ENCODE assay signal across 23 mouse cellular contexts in the genomic region with DNA sequence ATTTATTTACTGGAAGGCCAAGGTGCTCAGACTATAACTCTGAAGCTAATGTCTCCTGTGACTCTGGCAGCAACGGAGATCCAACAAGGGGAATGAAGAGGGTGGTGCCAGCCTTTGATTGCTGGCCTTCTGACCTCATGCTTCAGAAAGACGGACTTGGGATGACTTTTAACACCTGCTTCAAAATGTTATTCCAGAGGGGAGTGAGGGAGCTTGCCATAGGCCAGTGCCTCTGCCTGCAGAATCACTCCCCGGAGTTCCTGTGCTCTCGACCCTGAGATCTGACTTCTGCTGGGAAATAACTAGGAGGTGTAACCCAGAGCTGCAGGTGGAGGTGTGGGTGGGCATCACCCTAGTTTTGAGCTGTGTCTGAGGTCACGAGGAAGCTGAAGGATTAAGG.
DNase-seq lines count a peak whose midpoint lies in the region; ATAC-seq and TF ChIP-seq lines count a peak whose summit lies in the region.
"Had no signal": no experiment of that assay in that cellular context is flagged by ENCODE, and none has a peak within 500 bp of the region (broad histone marks: within the 10 kb centered on the region; RNA-seq: fewer than 3 reads in every experiment).

No protein-coding gene starts in this region.

- TF ChIP-seq CTCF in lung, adult 2 months (IDR thresholded peaks at IDR 0.05; ENCODE audit: insufficient read depth, low read length): no peak

- H3K36me3 ChIP-seq in kidney, embryonic 15.5 days: no peaks in the 10 kb centered on the region
- H3K36me3 ChIP-seq in lung, embryonic 16.5 days (ENCODE audit: control insufficient read depth, insufficient read depth, low read length): no peaks in the 10 kb centered on the region
- no peaks in the 10 kb centered on the region for H3K36me3 ChIP-seq in hindbrain, embryonic 10.5 days
- H3K36me3 ChIP-seq: embryonic facial prominence, embryonic 12.5 days; embryonic facial prominence, embryonic 15.5 days; hindbrain, embryonic 13.5 days had no signal

- no peak overlapping the region for H3K4me3 ChIP-seq in kidney, embryonic 15.5 days (replicated peaks)
- H3K4me3 ChIP-seq in lung, embryonic 16.5 days (ENCODE audit: low read length): no peak overlapping the region
- H3K4me3 ChIP-seq in lung, adult 2 months (replicated peaks; ENCODE audit: extremely low read depth, low read depth, low read length): no peak overlapping the region
- no peak overlapping the region for H3K4me3 ChIP-seq in hindbrain, embryonic 10.5 days
- H3K4me3 ChIP-seq: embryonic facial prominence, embryonic 12.5 days; embryonic facial prominence, embryonic 15.5 days; gastrocnemius, adult 2 months; hindbrain, embryonic 13.5 days had no signal

- H3K4me2 ChIP-seq in kidney, embryonic 15.5 days: peak overlapping the region; percentile 19; the same call in 1 of the 2 replicates
- no peak overlapping the region for H3K4me2 ChIP-seq in lung, embryonic 16.5 days (ENCODE audit: low read depth, low read length)
- H3K4me2 ChIP-seq: embryonic facial prominence, embryonic 12.5 days; embryonic facial prominence, embryonic 15.5 days; heart, embryonic 11.5 days; hindbrain, embryonic 13.5 days had no signal

- peak overlapping the region; percentile 57; the same call in 1 of the 2 replicates for H3K27ac ChIP-seq in kidney, embryonic 15.5 days
- H3K27ac ChIP-seq in lung, embryonic 16.5 days (ENCODE audit: low read length): peak overlapping the region; percentile 30; the same call in 1 of the 2 replicates
- H3K27ac ChIP-seq in hindbrain, embryonic 10.5 days: no peak overlapping the region
- H3K27ac ChIP-seq: embryonic facial prominence, embryonic 12.5 days; embryonic facial prominence, embryonic 15.5 days; gastrocnemius, adult 2 months; hindbrain, embryonic 13.5 days had no signal

- no peaks in the 10 kb centered on the region for H3K9me3 ChIP-seq in kidney, embryonic 15.5 days (replicated peaks)
- H3K9me3 ChIP-seq in lung, embryonic 16.5 days (ENCODE audit: control insufficient read depth, low read length): 0 out of 2 replicates have a peak, but pooled peaks cover 2% of the 10 kb centered on the region
- no peaks in the 10 kb centered on the region for H3K9me3 ChIP-seq in hindbrain, embryonic 10.5 days
- H3K9me3 ChIP-seq: embryonic facial prominence, embryonic 12.5 days; embryonic facial prominence, embryonic 15.5 days; hindbrain, embryonic 13.5 days had no signal

- no peak for TF ChIP-seq POLR2A in lung, adult 2 months (IDR thresholded peaks at IDR 0.05; ENCODE audit: borderline replicate concordance, extremely low read depth, low read depth, low read length)

- H3K4me1 ChIP-seq in kidney, embryonic 15.5 days: peaks cover 43% of the 10 kb centered on the region
- H3K4me1 ChIP-seq in lung, embryonic 16.5 days (replicated peaks; ENCODE audit: control insufficient read depth, insufficient read depth, low read length): peaks cover 6% of the 10 kb centered on the region; the same call in 1 of the 2 replicates
- H3K4me1 ChIP-seq in lung, adult 2 months (ENCODE audit: control insufficient read depth, insufficient read depth, low read length): no peaks in the 10 kb centered on the region
- H3K4me1 ChIP-seq in hindbrain, embryonic 10.5 days (replicated peaks): peaks cover 29% of the 10 kb centered on the region
- H3K4me1 ChIP-seq: embryonic facial prominence, embryonic 12.5 days; embryonic facial prominence, embryonic 15.5 days had no signal

- no peak overlapping the region for H3K9ac ChIP-seq in kidney, embryonic 15.5 days
- H3K9ac ChIP-seq in lung, embryonic 16.5 days (ENCODE audit: low read length): no peak overlapping the region
- H3K9ac ChIP-seq: embryonic facial prominence, embryonic 12.5 days; embryonic facial prominence, embryonic 15.5 days; forebrain, postnatal 0 days; hindbrain, embryonic 13.5 days had no signal

- no peak for DNase-seq in kidney, adult 18-20 months
- peak; percentile 16 to 39 for DNase-seq in kidney, postnatal 4 days
- DNase-seq in kidney, adult 11 months: no peak
- no peak for DNase-seq in lung, adult 2 months
- no peak for DNase-seq in hindbrain, embryonic 10.5 days (ENCODE audit: low spot score)
- DNase-seq: adrenal gland, adult 2 months; adrenal gland, postnatal 14 days; cerebellum, adult 11 months; cerebellum, adult 2 months; cerebellum, adult 9-11 months; cerebellum, postnatal 25 days; forebrain, postnatal 0 days; gastrocnemius, adult 2 months; gastrocnemius, postnatal 14 days; heart, adult 11 months had no signal

- 19% methylated on average over 5 of the region's 5 CpGs for WGBS in kidney, embryonic 15.5 days
- WGBS in lung, embryonic 16.5 days: 30% methylated on average over 5 of the region's 5 CpGs
- WGBS in lung, adult 2 months: 50% methylated on average over 5 of the region's 5 CpGs
- WGBS in hindbrain, embryonic 10.5 days: 64% methylated on average over 5 of the region's 5 CpGs

- H3K27me3 ChIP-seq in kidney, embryonic 15.5 days: no peaks in the 10 kb centered on the region
- no peaks in the 10 kb centered on the region for H3K27me3 ChIP-seq in lung, embryonic 16.5 days (ENCODE audit: control insufficient read depth, insufficient read depth, low read depth, low read length)
- H3K27me3 ChIP-seq in hindbrain, embryonic 10.5 days (ENCODE audit: insufficient read depth, poor library complexity, severe bottlenecking): no peaks in the 10 kb centered on the region
- H3K27me3 ChIP-seq: embryonic facial prominence, embryonic 12.5 days; embryonic facial prominence, embryonic 15.5 days; hindbrain, embryonic 13.5 days had no signal

- ATAC-seq in kidney, embryonic 15.5 days (replicated peaks; ENCODE audit: low FRiP score): peak; percentile 89
- no peak for ATAC-seq in lung, embryonic 16.5 days (ENCODE audit: low read depth)
- ATAC-seq: CD4-positive, CD25-positive, alpha-beta regulatory T cell, adult 4 months; forebrain, embryonic 14.5 days; forebrain, postnatal 0 days had no signal

Comparison
In these comparisons a context has a peak if more than half of its experiments do, and no peak if none do; other contexts are left out.
1. DNase-seq: peak in kidney, postnatal 4 days (2 of 2); none in kidney, adult 18-20 months (single experiment), kidney, adult 11 months (single experiment), lung, adult 2 months (single experiment) and hindbrain, embryonic 10.5 days (single experiment).